Mouse (Mus musculus) forebrain, embryonic 16.5 days (tissue): ENCODE results near the gene Tmem109. TPM values are rescaled to one million over a fixed set of nuclear protein-coding genes. Genes with fewer than 3 reads are reported as not detected.
A peak's percentile ranks its signal among the peaks of the same experiment; 100 is the strongest.

Experiments used
- ATAC-seq: fragments of 200-750 bp; cut with Nextera tagmentation; 2 replicates; pipeline ENCODE4 v1.8.0; 2017; ENCODE audit warnings: mild to moderate bottlenecking, moderate library complexity
- H3K27ac ChIP-seq: fragments of 300-500 bp; sonication (generic); 2 replicates; pipeline ENCODE4 v1.5.1; 2014; ENCODE audit warnings: low read length, control low read depth
- H3K27me3 ChIP-seq: fragments of 300-500 bp; sonication (generic); replicated peaks from 2 replicates; pipeline ENCODE4 v1.6.1; 2014; ENCODE audit warnings: low read length; ENCODE audit not compliant: control insufficient read depth, insufficient read depth
- H3K36me3 ChIP-seq: fragments of 300-500 bp; sonication (generic); 2 replicates; pipeline ENCODE4 v1.6.1; 2014; ENCODE audit not compliant: control insufficient read depth, insufficient read depth
- H3K4me1 ChIP-seq: fragments of 300-500 bp; sonication (generic); replicated peaks from 2 replicates; pipeline ENCODE4 v1.6.1; 2014; ENCODE audit warnings: low read length; ENCODE audit not compliant: control insufficient read depth, insufficient read depth
- H3K4me2 ChIP-seq: fragments of 300-500 bp; sonication (generic); 2 replicates; pipeline ENCODE4 v1.6.1; 2014; ENCODE audit warnings: mild to moderate bottlenecking, low read length, control low read depth
- H3K4me3 ChIP-seq: fragments of 300-500 bp; sonication (generic); replicated peaks from 2 replicates; pipeline ENCODE4 v1.5.1; 2014; ENCODE audit warnings: mild to moderate bottlenecking, low read length, control low read depth
- H3K9ac ChIP-seq: fragments of 300-500 bp; sonication (generic); replicated peaks from 2 replicates; pipeline ENCODE4 v1.6.1; 2014; ENCODE audit warnings: low read depth, low read length, control low read depth
- H3K9me3 ChIP-seq: fragments of 300-500 bp; sonication (generic); 2 replicates; pipeline ENCODE4 v1.6.1; 2016; ENCODE audit warnings: low read length; ENCODE audit not compliant: control insufficient read depth
- WGBS: fragments of 180-500 bp; shearing (Covaris S2); extraction: QIAGEN DNeasy Blood & Tissue Kit; methylation state at CpG from one replicate; pipeline ENCODE4 v1.1.7; 2014; 5-methylcytosine and 5-hydroxymethylcytosine counted together
- polyA plus RNA-seq: library from polyadenylated mRNA; unstranded; fragments of >200 nt; fragmentation: Nextera tagmentation; extraction: Ambion mirVana; gene quantifications from 2 replicates; pipeline ENCODE4 v1.2.1, GENCODE M21; 2015

Tmem109 gene
- polyA plus RNA-seq, 1 experiment from 2014 or later: 46.1 TPM

GRCm38 (mm10) chr19:10914870-10915269, 33.1 kb upstream of the Tmem109 start:
- no peaks in the 10 kb centered on the region for H3K4me1 ChIP-seq
- H3K4me2 ChIP-seq: no peak overlapping the region
- H3K36me3 ChIP-seq: no peaks in the 10 kb centered on the region
- WGBS: 77% methylated on average over 2 of the region's 2 CpGs
- no peak overlapping the region for H3K4me3 ChIP-seq
- no peak for ATAC-seq
- H3K9me3 ChIP-seq: no peaks in the 10 kb centered on the region
- H3K9ac ChIP-seq: no peak overlapping the region
- H3K27ac ChIP-seq: no peak overlapping the region
- no peaks in the 10 kb centered on the region for H3K27me3 ChIP-seq

GRCm38 (mm10) chr19:10914291-10914690, 32.5 kb upstream of the Tmem109 start:
- Histone ChIP-seq H3K9ac (no peak overlapping the region), H3K27ac (no peak overlapping the region), H3K9me3 (no peaks in the 10 kb centered on the region), H3K4me1 (no peaks in the 10 kb centered on the region), H3K4me2 (no peak overlapping the region), H3K27me3 (no peaks in the 10 kb centered on the region), H3K36me3 (no peaks in the 10 kb centered on the region), H3K4me3 (no peak overlapping the region)
- WGBS: 78% methylated on average over 7 of the region's 7 CpGs
- no peak for ATAC-seq

- no peak overlapping the region for H3K4me2 ChIP-seq
- H3K9me3 ChIP-seq: no peaks in the 10 kb centered on the region
- no peak overlapping the region for H3K27ac ChIP-seq
- H3K4me1 ChIP-seq: no peaks in the 10 kb centered on the region
- no peak overlapping the region for H3K4me3 ChIP-seq
- H3K36me3 ChIP-seq: peaks cover 14% of the 10 kb centered on the region
- no peak for ATAC-seq
- no peak overlapping the region for H3K9ac ChIP-seq
- H3K27me3 ChIP-seq: no peaks in the 10 kb centered on the region
- 89% methylated on average over 6 of the region's 6 CpGs for WGBS
Measured at GRCm38 (mm10) chr19:10909087-10909721, 27.4 kb upstream of the Tmem109 start.

GRCm38 (mm10) chr19:10907891-10908290, 26.1 kb upstream of the Tmem109 start:
- no peak overlapping the region for H3K4me2 ChIP-seq
- no peak overlapping the region for H3K9ac ChIP-seq
- 64% methylated on average over 3 of the region's 3 CpGs for WGBS
- no peaks in the 10 kb centered on the region for H3K27me3 ChIP-seq
- ATAC-seq: peak; percentile 30
- H3K4me3 ChIP-seq: no peak overlapping the region
- H3K4me1 ChIP-seq: no peaks in the 10 kb centered on the region
- no peak overlapping the region for H3K27ac ChIP-seq
- no peaks in the 10 kb centered on the region for H3K9me3 ChIP-seq
- peaks cover 25% of the 10 kb centered on the region for H3K36me3 ChIP-seq

GRCm38 (mm10) chr19:10905728-10906000, 23.9 kb upstream of the Tmem109 start:
- H3K4me1 ChIP-seq: no peaks in the 10 kb centered on the region
- no peak overlapping the region for H3K4me2 ChIP-seq
- H3K27ac ChIP-seq: no peak overlapping the region
- H3K27me3 ChIP-seq: no peaks in the 10 kb centered on the region
- no peak for ATAC-seq
- no peak overlapping the region for H3K9ac ChIP-seq
- H3K36me3 ChIP-seq: peaks cover 41% of the 10 kb centered on the region
- H3K9me3 ChIP-seq: no peaks in the 10 kb centered on the region
- no peak overlapping the region for H3K4me3 ChIP-seq
- WGBS: 90% methylated on average over 5 of the region's 5 CpGs

GRCm38 (mm10) chr19:10904927-10905727, 23.3 kb upstream of the Tmem109 start:
- no peak for ATAC-seq

GRCm38 (mm10) chr19:10904512-10904911, 22.7 kb upstream of the Tmem109 start:
- no peaks in the 10 kb centered on the region for H3K27me3 ChIP-seq
- H3K4me2 ChIP-seq: no peak overlapping the region
- H3K4me1 ChIP-seq: no peaks in the 10 kb centered on the region
- H3K36me3 ChIP-seq: peaks cover 52% of the 10 kb centered on the region
- H3K27ac ChIP-seq: no peak overlapping the region
- no peak for ATAC-seq
- H3K9ac ChIP-seq: no peak overlapping the region
- H3K9me3 ChIP-seq: no peaks in the 10 kb centered on the region
- 93% methylated on average over 5 of the region's 5 CpGs for WGBS
- H3K4me3 ChIP-seq: no peak overlapping the region

More at GRCm38 (mm10) chr19:10904927-10905727, 23.3 kb upstream of the Tmem109 start:
- Histone ChIP-seq H3K4me2 (no peak overlapping the region), H3K9me3 (no peaks in the 10 kb centered on the region), H3K36me3 (peaks cover 46% of the 10 kb centered on the region), H3K4me3 (no peak overlapping the region), H3K27ac (no peak overlapping the region), H3K4me1 (no peaks in the 10 kb centered on the region), H3K9ac (no peak overlapping the region), H3K27me3 (no peaks in the 10 kb centered on the region)
- WGBS: 68% methylated on average over 7 of the region's 7 CpGs

- H3K9me3 ChIP-seq: no peaks in the 10 kb centered on the region
- no peak for ATAC-seq
- H3K36me3 ChIP-seq: peaks cover 53% of the 10 kb centered on the region
- no peak overlapping the region for H3K4me3 ChIP-seq
- H3K27ac ChIP-seq: no peak overlapping the region
- H3K4me1 ChIP-seq: peaks cover 12% of the 10 kb centered on the region
- WGBS: 96% methylated on average over 5 of the region's 5 CpGs
- H3K27me3 ChIP-seq: no peaks in the 10 kb centered on the region
- no peak overlapping the region for H3K4me2 ChIP-seq
- H3K9ac ChIP-seq: no peak overlapping the region
Measured at GRCm38 (mm10) chr19:10901046-10901445, 19.2 kb upstream of the Tmem109 start.

- Histone ChIP-seq H3K27me3 (no peaks in the 10 kb centered on the region), H3K4me3 (no peak overlapping the region), H3K36me3 (peaks cover 49% of the 10 kb centered on the region), H3K4me1 (peaks cover 17% of the 10 kb centered on the region), H3K4me2 (no peak overlapping the region), H3K9me3 (no peaks in the 10 kb centered on the region), H3K27ac (no peak overlapping the region), H3K9ac (no peak overlapping the region)
- 72% methylated on average over 6 of the region's 6 CpGs for WGBS
- no peak for ATAC-seq
Measured at GRCm38 (mm10) chr19:10900315-10900714, 18.5 kb upstream of the Tmem109 start.
